Mouse (Mus musculus): ENCODE results near the gene Ncmap. TPM values are rescaled to one million over a fixed set of nuclear protein-coding genes. Genes with fewer than 3 reads are reported as not detected.

The Ncmap gene
- polyA plus RNA-seq (2015; fragmentation: Nextera tagmentation; extraction: Ambion mirVana): 0.12 TPM in 1 of 2 replicates, not detected in the other

- H3K4me3 ChIP-seq (replicated peaks): peak within 1 kb of the TSS; percentile 17; the same call in 1 of the 2 replicates
- H3K36me3 ChIP-seq (replicated peaks): no peaks in the 10 kb centered on the region
- no peaks in the 10 kb centered on the region for H3K9me3 ChIP-seq (replicated peaks)
- H3K27me3 ChIP-seq: peaks cover 63% of the 10 kb centered on the region
- WGBS (ENCODE audit: insufficient replicate concordance): under 1% methylated on average over 29 of the region's 29 CpGs
- no peak within 1 kb of the TSS for H3K9ac ChIP-seq
- no peak for ATAC-seq (ENCODE audit: insufficient read depth)
- peaks cover 14% of the 10 kb centered on the region for H3K4me1 ChIP-seq (replicated peaks)
- H3K27ac ChIP-seq (replicated peaks): no peak within 1 kb of the TSS
- peak within 1 kb of the TSS; percentile 49 for H3K4me2 ChIP-seq
Observed at GRCm38 (mm10) chr4:135397991-135398390, at the start of gene Ncmap. Ncmap (minus strand) TSS chr4:135398227.

GRCm38 (mm10) chr4:135442473-135442872 is 44.4 kb upstream of the Ncmap start:
- Histone ChIP-seq H3K36me3 (replicated peaks) (no peaks in the 10 kb centered on the region), H3K27me3 (no peaks in the 10 kb centered on the region), H3K9ac (no peak overlapping the region), H3K4me3 (replicated peaks) (no peak overlapping the region), H3K27ac (replicated peaks) (no peak overlapping the region), H3K4me1 (replicated peaks) (peaks cover 42% of the 10 kb centered on the region), H3K4me2 (no peak overlapping the region), H3K9me3 (replicated peaks) (no peaks in the 10 kb centered on the region)
- no peak for ATAC-seq (ENCODE audit: insufficient read depth)
- 28% methylated on average over 5 of the region's 5 CpGs for WGBS (ENCODE audit: insufficient replicate concordance)

- H3K9me3 ChIP-seq (replicated peaks): no peaks in the 10 kb centered on the region
- ATAC-seq (ENCODE audit: insufficient read depth): peak; percentile 76
- H3K9ac ChIP-seq: no peak overlapping the region
- WGBS (ENCODE audit: insufficient replicate concordance): 10% methylated on average over 9 of the region's 9 CpGs
- H3K36me3 ChIP-seq (replicated peaks): no peaks in the 10 kb centered on the region
- peak overlapping the region; percentile 29 for H3K4me3 ChIP-seq (replicated peaks)
- H3K27me3 ChIP-seq: no peaks in the 10 kb centered on the region
- H3K4me2 ChIP-seq: peak overlapping the region; percentile 65
- peaks cover 51% of the 10 kb centered on the region for H3K4me1 ChIP-seq (replicated peaks)
- peak overlapping the region; percentile 94 for H3K27ac ChIP-seq (replicated peaks)
Observed at GRCm38 (mm10) chr4:135439904-135440522, 42.0 kb upstream of the Ncmap start.

- peak overlapping the region; percentile 65 for H3K4me2 ChIP-seq
- H3K27ac ChIP-seq (replicated peaks): peak overlapping the region; percentile 94
- H3K9ac ChIP-seq: peak overlapping the region; percentile 36; the same call in 1 of the 2 replicates
- H3K36me3 ChIP-seq (replicated peaks): no peaks in the 10 kb centered on the region
- peak; percentile 95 for ATAC-seq (ENCODE audit: insufficient read depth)
- H3K4me1 ChIP-seq (replicated peaks): peaks cover 57% of the 10 kb centered on the region
- peak overlapping the region; percentile 29 for H3K4me3 ChIP-seq (replicated peaks)
- WGBS (ENCODE audit: insufficient replicate concordance): 1% methylated on average over 15 of the region's 15 CpGs
- H3K9me3 ChIP-seq (replicated peaks): no peaks in the 10 kb centered on the region
- H3K27me3 ChIP-seq: no peaks in the 10 kb centered on the region
Observed at GRCm38 (mm10) chr4:135439188-135439647, 41.2 kb upstream of the Ncmap start.

GRCm38 (mm10) chr4:135437924-135438323 is 39.9 kb upstream of the Ncmap start:
- Histone ChIP-seq H3K36me3 (replicated peaks) (no peaks in the 10 kb centered on the region), H3K4me3 (replicated peaks) (no peak overlapping the region), H3K4me2 (no peak overlapping the region), H3K9me3 (replicated peaks) (no peaks in the 10 kb centered on the region), H3K9ac (no peak overlapping the region), H3K4me1 (replicated peaks) (peaks cover 64% of the 10 kb centered on the region), H3K27me3 (no peaks in the 10 kb centered on the region), H3K27ac (replicated peaks) (no peak overlapping the region; the same call in 1 of the 2 replicates)
- no peak for ATAC-seq (ENCODE audit: insufficient read depth)

- H3K36me3 ChIP-seq (replicated peaks): no peaks in the 10 kb centered on the region
- H3K4me1 ChIP-seq (replicated peaks): peaks cover 73% of the 10 kb centered on the region
Observed at GRCm38 (mm10) chr4:135436291-135436690, 38.3 kb upstream of the Ncmap start.

GRCm38 (mm10) chr4:135434395-135434789 is 36.4 kb upstream of the Ncmap start:
- Histone ChIP-seq H3K4me3 (replicated peaks) (peak overlapping the region; percentile 78), H3K9me3 (replicated peaks) (no peaks in the 10 kb centered on the region), H3K27ac (replicated peaks) (peak overlapping the region; percentile 90), H3K36me3 (replicated peaks) (no peaks in the 10 kb centered on the region), H3K4me1 (replicated peaks) (peaks cover 68% of the 10 kb centered on the region), H3K4me2 (peak overlapping the region; percentile 98), H3K9ac (peak overlapping the region; percentile 62), H3K27me3 (no peaks in the 10 kb centered on the region)
- no peak for ATAC-seq (ENCODE audit: insufficient read depth)
- WGBS (ENCODE audit: insufficient replicate concordance): 31% methylated on average over 11 of the region's 11 CpGs

More at GRCm38 (mm10) chr4:135436291-135436690, 38.3 kb upstream of the Ncmap start:
- no peaks in the 10 kb centered on the region for H3K9me3 ChIP-seq (replicated peaks)
- 21% methylated on average over 13 of the region's 13 CpGs for WGBS (ENCODE audit: insufficient replicate concordance)
- H3K4me2 ChIP-seq: peak overlapping the region; percentile 12; the same call in 1 of the 2 replicates
- no peak overlapping the region for H3K4me3 ChIP-seq (replicated peaks)
- H3K27me3 ChIP-seq: no peaks in the 10 kb centered on the region
- no peak for ATAC-seq (ENCODE audit: insufficient read depth)
- no peak overlapping the region for H3K9ac ChIP-seq
- H3K27ac ChIP-seq (replicated peaks): 0 out of 2 replicates have a peak overlapping the region, but pooled peaks have one; percentile 6

- Histone ChIP-seq H3K9ac (peak within 1 kb of the TSS; percentile 79), H3K36me3 (replicated peaks) (no peaks in the 10 kb centered on the region), H3K9me3 (replicated peaks) (no peaks in the 10 kb centered on the region), H3K27me3 (no peaks in the 10 kb centered on the region), H3K4me2 (peak within 1 kb of the TSS; percentile 98), H3K4me1 (replicated peaks) (peaks cover 69% of the 10 kb centered on the region), H3K27ac (replicated peaks) (peak within 1 kb of the TSS; percentile 90), H3K4me3 (replicated peaks) (peak within 1 kb of the TSS; percentile 78)
- peak; percentile 91 for ATAC-seq (ENCODE audit: insufficient read depth)
- WGBS (ENCODE audit: insufficient replicate concordance): under 1% methylated on average over 76 of the region's 79 CpGs
Observed at GRCm38 (mm10) chr4:135433443-135434394, 35.7 kb upstream of the Ncmap start, which contains the start of gene Rcan3. Rcan3 (minus strand) TSS chr4:135433853.

- Histone ChIP-seq H3K9me3 (replicated peaks) (no peaks in the 10 kb centered on the region), H3K4me1 (replicated peaks) (peaks cover 65% of the 10 kb centered on the region), H3K4me3 (replicated peaks) (peak overlapping the region; percentile 78), H3K9ac (peak overlapping the region; percentile 79), H3K27me3 (no peaks in the 10 kb centered on the region), H3K4me2 (peak overlapping the region; percentile 98), H3K27ac (replicated peaks) (peak overlapping the region; percentile 90), H3K36me3 (replicated peaks) (no peaks in the 10 kb centered on the region)
- 19% methylated on average over 10 of the region's 10 CpGs for WGBS (ENCODE audit: insufficient replicate concordance)
- no peak for ATAC-seq (ENCODE audit: insufficient read depth)
Observed at GRCm38 (mm10) chr4:135433086-135433442, 35.0 kb upstream of the Ncmap start.

- Histone ChIP-seq H3K36me3 (replicated peaks) (no peaks in the 10 kb centered on the region), H3K27me3 (no peaks in the 10 kb centered on the region), H3K27ac (replicated peaks) (no peak overlapping the region), H3K9me3 (replicated peaks) (no peaks in the 10 kb centered on the region), H3K4me2 (no peak overlapping the region), H3K4me3 (replicated peaks) (no peak overlapping the region), H3K9ac (no peak overlapping the region), H3K4me1 (replicated peaks) (peaks cover 46% of the 10 kb centered on the region)
- no peak for ATAC-seq (ENCODE audit: insufficient read depth)
- 54% methylated on average over 8 of the region's 8 CpGs for WGBS (ENCODE audit: insufficient replicate concordance)
Observed at GRCm38 (mm10) chr4:135429990-135430760, 32.1 kb upstream of the Ncmap start.

All from liver, embryonic 15.5 days (tissue).